Mouse (Mus musculus) left cerebral cortex, adult 9 months (tissue): Measurements from ENCODE around the gene Ssbp4.

Source experiments
- DNase-seq, 2 experiments: peaks; one replicate each; pipeline ENCODE4 v3.0.0; 2022; ENCODE audit warnings: low spot score in 2 of 2

Gene Ssbp4

DNA sequence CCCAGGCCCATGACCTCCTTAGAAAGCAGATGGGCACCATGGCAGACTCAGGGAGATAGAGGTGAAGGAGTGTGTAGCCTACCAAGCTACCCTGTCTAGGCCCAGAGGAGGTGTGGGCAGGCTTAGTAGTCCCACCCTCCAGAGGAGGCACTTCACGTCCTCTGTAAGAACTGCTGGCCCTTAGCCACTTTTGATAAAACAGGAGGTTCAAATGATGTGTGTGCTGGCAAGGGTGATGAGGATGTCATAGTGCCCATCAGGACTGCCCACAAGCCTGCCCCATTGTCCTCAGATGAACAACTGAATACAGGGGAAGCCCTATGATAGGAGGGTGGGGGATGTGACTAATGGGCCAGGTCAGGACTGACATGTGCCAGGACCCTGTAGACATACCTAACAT lies 55.8 kb downstream of the Ssbp4 start:
- no peak for DNase-seq

DNA sequence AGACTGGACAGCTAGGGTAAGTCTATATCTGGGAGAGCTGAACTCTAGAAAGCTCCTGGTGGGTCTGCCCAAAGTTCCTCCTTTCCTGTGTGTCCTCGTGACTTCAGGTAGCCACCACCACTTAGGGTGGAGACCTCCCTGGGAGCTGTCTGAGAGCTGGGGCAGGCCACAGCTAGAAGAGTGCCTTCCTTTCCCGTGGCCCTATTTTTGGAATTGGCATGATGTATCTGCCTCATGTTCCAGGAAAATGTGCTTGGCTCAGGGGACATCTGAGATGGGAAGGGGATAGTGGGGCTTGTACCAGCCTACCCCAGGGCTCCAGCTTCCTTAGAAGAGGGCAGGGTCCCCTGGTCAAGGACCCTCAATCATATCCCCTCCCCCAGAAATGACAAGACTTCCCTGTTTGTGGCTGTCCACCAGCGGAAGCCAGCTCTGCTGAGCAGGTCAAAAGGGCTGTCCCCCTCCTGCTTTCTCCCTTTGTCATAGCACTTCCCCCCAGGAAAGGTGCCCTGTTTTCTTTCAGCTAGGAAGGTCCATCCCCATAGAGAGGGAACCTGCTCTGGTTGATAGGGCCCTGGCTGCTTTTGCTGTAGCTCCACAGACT lies 57.0 kb downstream of the Ssbp4 start:
- DNase-seq: no peak

DNA sequence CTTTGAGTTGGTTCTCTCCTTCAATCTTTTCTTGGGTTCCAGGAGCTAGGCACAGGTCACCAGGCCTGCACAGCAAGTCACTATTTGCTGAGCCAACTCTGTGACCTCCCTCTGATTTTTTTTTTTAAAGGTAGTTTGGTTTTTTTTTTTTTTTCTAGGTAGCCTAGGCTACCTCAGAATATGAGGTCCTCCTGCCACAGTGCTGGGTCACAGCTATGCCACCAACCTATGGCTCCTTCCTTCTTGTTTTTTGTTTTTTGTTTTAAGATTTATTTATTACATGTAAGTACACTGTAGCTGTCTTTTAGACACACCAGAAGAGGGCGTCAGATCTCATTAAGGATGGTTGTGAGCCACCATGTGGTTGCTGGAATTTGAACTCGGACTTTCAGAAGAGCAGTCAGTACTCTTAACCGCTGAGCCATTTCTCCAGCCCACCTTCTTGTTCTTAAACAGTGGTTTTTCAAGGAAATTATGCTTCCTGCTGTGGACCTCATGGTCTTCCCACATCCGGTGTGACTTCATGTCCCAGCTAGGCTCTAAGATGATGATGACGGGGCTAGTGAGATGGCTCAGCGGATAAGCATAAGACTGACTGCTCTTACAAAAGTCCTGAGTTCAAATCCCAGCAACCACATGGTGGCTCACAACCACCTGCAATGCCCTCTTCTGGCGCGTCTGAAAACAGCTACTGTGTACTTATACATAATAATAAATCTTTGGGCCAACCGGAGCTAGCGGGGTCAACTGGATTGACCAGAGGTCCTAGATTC lies 59.1 kb downstream of the Ssbp4 start:
- no peak for DNase-seq

DNA sequence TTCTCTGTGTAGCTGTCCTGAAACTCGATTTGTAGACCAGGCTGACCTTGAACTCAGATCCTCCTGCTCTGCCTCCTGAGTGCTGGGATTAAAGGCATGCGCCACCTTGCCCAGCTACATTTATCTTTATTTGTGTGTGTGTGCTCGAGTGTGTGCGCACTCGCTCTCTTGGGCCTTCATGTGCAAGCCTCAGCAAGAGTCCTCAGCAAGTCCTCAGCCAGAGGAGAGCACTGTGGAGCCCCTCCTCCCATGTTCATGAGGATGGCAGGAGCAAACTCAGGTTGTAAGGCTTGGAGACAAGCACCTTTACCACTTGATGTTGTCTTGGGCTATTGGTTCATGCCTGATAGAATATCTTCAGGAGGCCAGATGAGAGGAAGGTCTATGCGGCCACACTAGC lies 60.9 kb downstream of the Ssbp4 start:
- no peak for DNase-seq
